Comparison of ENCODE assay signal across 25 mouse cellular contexts in genomic region chr10:7126882-7127281, GRCm38 (mm10).
DNase-seq lines count a peak whose midpoint lies in the region; ATAC-seq and TF ChIP-seq lines count a peak whose summit lies in the region.
"Had no signal": no experiment of that assay in that cellular context is flagged by ENCODE, and none has a peak within 500 bp of the region (broad histone marks: within the 10 kb centered on the region; RNA-seq: fewer than 3 reads in every experiment).

No protein-coding gene starts in this region.

- DNase-seq in embryonic facial prominence, embryonic 10.5 days (ENCODE audit: low spot score), result no peak
- DNase-seq in lung, embryonic 14.5 days, result no peak
- no peak for DNase-seq in lung, postnatal 4 days
- DNase-seq in retina, postnatal 1 day, result no peak
- DNase-seq: adrenal gland, adult 8-10 months; adrenal gland, postnatal 25 days; cerebellum, adult 18-20 months; cerebellum, adult 9-10 months; cerebellum, postnatal 14 days; gastrocnemius, postnatal 10 days; gastrocnemius, postnatal 36 days; heart, postnatal 14 days; heart, postnatal 4 days had no signal

- H3K4me2 ChIP-seq in embryonic facial prominence, embryonic 13.5 days, result no peak overlapping the region
- no peak overlapping the region for H3K4me2 ChIP-seq in intestine, embryonic 15.5 days (replicated peaks)
- H3K4me2 ChIP-seq in intestine, postnatal 0 days (replicated peaks; ENCODE audit: low read depth), result no peak overlapping the region
- H3K4me2 ChIP-seq in lung, embryonic 14.5 days, result no peak overlapping the region
- H3K4me2 ChIP-seq in myocyte (ENCODE audit: low read depth), result peak overlapping the region; percentile 14
- H3K4me2 ChIP-seq: embryonic facial prominence, embryonic 12.5 days; forebrain, embryonic 12.5 days; forebrain, embryonic 15.5 days; heart, embryonic 11.5 days; hindbrain, embryonic 14.5 days had no signal

- H3K4me1 ChIP-seq in embryonic facial prominence, embryonic 13.5 days, result no peaks in the 10 kb centered on the region
- H3K4me1 ChIP-seq in embryonic facial prominence, embryonic 10.5 days, result no peaks in the 10 kb centered on the region
- no peaks in the 10 kb centered on the region for H3K4me1 ChIP-seq in intestine, embryonic 15.5 days (replicated peaks)
- no peaks in the 10 kb centered on the region for H3K4me1 ChIP-seq in intestine, postnatal 0 days (replicated peaks; ENCODE audit: control insufficient read depth, insufficient read depth, low read length)
- H3K4me1 ChIP-seq in lung, embryonic 14.5 days (ENCODE audit: insufficient read depth), result no peaks in the 10 kb centered on the region
- H3K4me1 ChIP-seq: embryonic facial prominence, embryonic 12.5 days; forebrain, embryonic 12.5 days; forebrain, embryonic 15.5 days had no signal

- no peak for TF ChIP-seq POLR2A in myocyte (IDR thresholded peaks at IDR 0.05; ENCODE audit: insufficient read length, low read depth)

- no peak for TF ChIP-seq CTCF in intestine, postnatal 0 days (IDR thresholded peaks at IDR 0.05; ENCODE audit: low read depth)
- TF ChIP-seq CTCF in lung, embryonic 14.5 days (IDR thresholded peaks at IDR 0.05; ENCODE audit: low read depth), result no peak

- no peak overlapping the region for H3K9ac ChIP-seq in embryonic facial prominence, embryonic 13.5 days
- no peak overlapping the region for H3K9ac ChIP-seq in intestine, embryonic 15.5 days
- H3K9ac ChIP-seq in intestine, postnatal 0 days (ENCODE audit: low read depth, low read length), result no peak overlapping the region
- H3K9ac ChIP-seq in lung, embryonic 14.5 days, result no peak overlapping the region
- H3K9ac ChIP-seq: embryonic facial prominence, embryonic 12.5 days; forebrain, embryonic 12.5 days; forebrain, embryonic 15.5 days; hindbrain, embryonic 14.5 days had no signal

- H3ac ChIP-seq in myocyte (ENCODE audit: control insufficient read depth, insufficient read length), result no peak overlapping the region

- no peak for ATAC-seq in embryonic facial prominence, embryonic 13.5 days (ENCODE audit: insufficient number of reproducible peaks, insufficient read depth, low FRiP score, low TSS enrichment, low read depth)
- ATAC-seq in intestine, embryonic 15.5 days, result no peak
- ATAC-seq in intestine, postnatal 0 days, result no peak
- ATAC-seq in lung, embryonic 14.5 days (ENCODE audit: insufficient read depth), result no peak
- ATAC-seq: activated CD4-positive, CD25-positive, alpha-beta regulatory T cell, adult 4 months; forebrain, embryonic 15.5 days; hindbrain, postnatal 0 days; inflammation-experienced regulatory T-cells, adult 6 months had no signal

- peak overlapping the region; percentile 24; the same call in 1 of the 2 replicates for H3K27ac ChIP-seq in embryonic facial prominence, embryonic 13.5 days
- H3K27ac ChIP-seq in embryonic facial prominence, embryonic 10.5 days (replicated peaks), result no peak overlapping the region
- H3K27ac ChIP-seq in intestine, embryonic 15.5 days, result 0 out of 2 replicates have a peak overlapping the region, but pooled peaks have one; percentile 13
- no peak overlapping the region for H3K27ac ChIP-seq in intestine, postnatal 0 days (ENCODE audit: low read depth, low read length)
- 0 out of 2 replicates have a peak overlapping the region, but pooled peaks have one; percentile 33 for H3K27ac ChIP-seq in lung, embryonic 14.5 days (ENCODE audit: low read depth)
- H3K27ac ChIP-seq: embryonic facial prominence, embryonic 12.5 days; forebrain, embryonic 12.5 days; forebrain, embryonic 15.5 days; hindbrain, embryonic 14.5 days; hindbrain, postnatal 0 days had no signal

- 92% methylated on average over 12 of the region's 12 CpGs for WGBS in embryonic facial prominence, embryonic 13.5 days
- 92% methylated on average over 12 of the region's 12 CpGs for WGBS in embryonic facial prominence, embryonic 10.5 days
- 69% methylated on average over 12 of the region's 12 CpGs for WGBS in intestine, embryonic 15.5 days
- WGBS in intestine, postnatal 0 days, result 64% methylated on average over 12 of the region's 12 CpGs
- 77% methylated on average over 12 of the region's 12 CpGs for WGBS in lung, embryonic 14.5 days

- no peaks in the 10 kb centered on the region for H3K79me2 ChIP-seq in myocyte (ENCODE audit: control insufficient read depth, insufficient read depth)

- no peaks in the 10 kb centered on the region for H3K9me3 ChIP-seq in embryonic facial prominence, embryonic 13.5 days
- H3K9me3 ChIP-seq in embryonic facial prominence, embryonic 10.5 days, result no peaks in the 10 kb centered on the region
- H3K9me3 ChIP-seq in intestine, embryonic 15.5 days, result no peaks in the 10 kb centered on the region
- no peaks in the 10 kb centered on the region for H3K9me3 ChIP-seq in intestine, postnatal 0 days (ENCODE audit: control insufficient read depth)
- H3K9me3 ChIP-seq in lung, embryonic 14.5 days (ENCODE audit: low read depth, low read length), result no peaks in the 10 kb centered on the region
- H3K9me3 ChIP-seq: embryonic facial prominence, embryonic 12.5 days; forebrain, embryonic 12.5 days; forebrain, embryonic 15.5 days had no signal

- H3K36me3 ChIP-seq in embryonic facial prominence, embryonic 13.5 days, result peaks cover 43% of the 10 kb centered on the region
- H3K36me3 ChIP-seq in embryonic facial prominence, embryonic 10.5 days (replicated peaks), result peaks cover 74% of the 10 kb centered on the region
- peaks cover 6% of the 10 kb centered on the region for H3K36me3 ChIP-seq in intestine, embryonic 15.5 days
- H3K36me3 ChIP-seq in intestine, postnatal 0 days (ENCODE audit: control insufficient read depth, insufficient read depth), result peaks cover 58% of the 10 kb centered on the region
- H3K36me3 ChIP-seq in lung, embryonic 14.5 days (ENCODE audit: insufficient read depth), result peaks cover 32% of the 10 kb centered on the region; the same call in 1 of the 2 replicates
- H3K36me3 ChIP-seq in myocyte (ENCODE audit: control insufficient read depth, insufficient read depth), result peaks cover 21% of the 10 kb centered on the region
- H3K36me3 ChIP-seq: forebrain, embryonic 15.5 days had no signal

- no peaks in the 10 kb centered on the region for H3K27me3 ChIP-seq in embryonic facial prominence, embryonic 13.5 days
- no peaks in the 10 kb centered on the region for H3K27me3 ChIP-seq in embryonic facial prominence, embryonic 10.5 days (replicated peaks; ENCODE audit: low read depth, poor library complexity, severe bottlenecking)
- H3K27me3 ChIP-seq in intestine, embryonic 15.5 days (replicated peaks), result no peaks in the 10 kb centered on the region
- H3K27me3 ChIP-seq in intestine, postnatal 0 days (replicated peaks; ENCODE audit: control insufficient read depth, insufficient read depth, low read length), result no peaks in the 10 kb centered on the region
- no peaks in the 10 kb centered on the region for H3K27me3 ChIP-seq in lung, embryonic 14.5 days (ENCODE audit: insufficient read depth, low read length)
- H3K27me3 ChIP-seq in myocyte (ENCODE audit: control insufficient read depth, insufficient read depth, insufficient read length), result no peaks in the 10 kb centered on the region
- H3K27me3 ChIP-seq: embryonic facial prominence, embryonic 12.5 days; forebrain, embryonic 12.5 days; forebrain, embryonic 15.5 days had no signal

- H3K4me3 ChIP-seq in embryonic facial prominence, embryonic 13.5 days, result no peak overlapping the region
- no peak overlapping the region for H3K4me3 ChIP-seq in embryonic facial prominence, embryonic 10.5 days
- H3K4me3 ChIP-seq in intestine, embryonic 15.5 days (replicated peaks), result no peak overlapping the region
- no peak overlapping the region for H3K4me3 ChIP-seq in intestine, postnatal 0 days (ENCODE audit: low read depth, low read length)
- no peak overlapping the region for H3K4me3 ChIP-seq in lung, embryonic 14.5 days (ENCODE audit: low read depth, low read length)
- H3K4me3 ChIP-seq in myocyte, result no peak overlapping the region
- H3K4me3 ChIP-seq: embryonic facial prominence, embryonic 12.5 days; forebrain, embryonic 12.5 days; forebrain, embryonic 15.5 days had no signal

TF ChIP-seq in myocyte, 11 proteins besides CTCF, POLR2A, EP300 and RAD21:
- TF ChIP-seq POLR2AphosphoS2 (IDR thresholded peaks at IDR 0.05; ENCODE audit: insufficient read length, low read depth) (no peak), E2F4 (IDR thresholded peaks at IDR 0.05; ENCODE audit: insufficient read depth) (no peak), TCF3 (IDR thresholded peaks at IDR 0.05; ENCODE audit: insufficient read length, low read depth) (no peak), TCF12 (IDR thresholded peaks at IDR 0.05; ENCODE audit: insufficient read depth, poor library complexity, severe bottlenecking) (no peak)

Comparison
In these comparisons a context has a peak if more than half of its experiments do, and no peak if none do; other contexts are left out.
1. H3K27ac ChIP-seq: peak in embryonic facial prominence, embryonic 13.5 days (single experiment), intestine, embryonic 15.5 days (single experiment) and lung, embryonic 14.5 days (single experiment); none in embryonic facial prominence, embryonic 10.5 days (single experiment) and intestine, postnatal 0 days (single experiment).